Mouse (Mus musculus) intestine, embryonic 16.5 days (tissue): Measurements from ENCODE around the gene Pou2f1. TPM values are rescaled to one million over a fixed set of nuclear protein-coding genes. Genes with fewer than 3 reads are reported as not detected.

Source experiments
- ATAC-seq: fragments of 200-750 bp; cut with Nextera tagmentation; 2 replicates; pipeline ENCODE4 v1.8.0; 2017; ENCODE audit warnings: moderate TSS enrichment, moderate library complexity
- H3K27ac ChIP-seq: fragments of 300-500 bp; sonication (generic); 2 replicates; pipeline ENCODE4 v1.5.1; 2014; ENCODE audit warnings: mild to moderate bottlenecking, low read length
- H3K27me3 ChIP-seq: fragments of 300-500 bp; sonication (generic); replicated peaks from 2 replicates; pipeline ENCODE4 v1.6.1; 2014; ENCODE audit warnings: low read length, control low read depth, mixed read lengths; ENCODE audit not compliant: control insufficient read depth, insufficient read depth
- H3K36me3 ChIP-seq: fragments of 300-500 bp; sonication (generic); 2 replicates; pipeline ENCODE4 v1.6.1; 2014; ENCODE audit warnings: low read length, control low read depth; ENCODE audit not compliant: control insufficient read depth, insufficient read depth
- H3K4me1 ChIP-seq: fragments of 300-500 bp; sonication (generic); 2 replicates; pipeline ENCODE4 v1.6.1; 2014; ENCODE audit warnings: low read length, control low read depth, mixed read lengths; ENCODE audit not compliant: control insufficient read depth, insufficient read depth
- H3K4me2 ChIP-seq: fragments of 300-500 bp; sonication (generic); 2 replicates; pipeline ENCODE4 v1.6.1; 2014; ENCODE audit warnings: low read depth, low read length, control low read depth
- H3K4me3 ChIP-seq: fragments of 300-500 bp; sonication (generic); 2 replicates; pipeline ENCODE4 v1.5.1; 2014; ENCODE audit warnings: mild to moderate bottlenecking, low read length
- H3K9ac ChIP-seq: fragments of 300-500 bp; sonication (generic); 2 replicates; pipeline ENCODE4 v1.6.1; 2014; ENCODE audit warnings: low read depth, low read length
- H3K9me3 ChIP-seq: fragments of 300-500 bp; sonication (generic); 2 replicates; pipeline ENCODE4 v1.6.1; 2016; ENCODE audit warnings: low read length, control low read depth; ENCODE audit not compliant: control insufficient read depth
- WGBS: fragments of 180-500 bp; shearing (Covaris S2); extraction: QIAGEN DNeasy Blood & Tissue Kit; methylation state at CpG from one replicate; pipeline ENCODE4 v1.1.7; 2014; 5-methylcytosine and 5-hydroxymethylcytosine counted together
- polyA plus RNA-seq: library from polyadenylated mRNA; unstranded; fragments of >200 nt; fragmentation: Nextera tagmentation; extraction: Ambion mirVana; gene quantifications from 2 replicates; pipeline ENCODE4 v1.2.1, GENCODE M21; 2015

Gene Pou2f1
- 8.3 and 8.4 TPM in 2 replicates for polyA plus RNA-seq

DNA sequence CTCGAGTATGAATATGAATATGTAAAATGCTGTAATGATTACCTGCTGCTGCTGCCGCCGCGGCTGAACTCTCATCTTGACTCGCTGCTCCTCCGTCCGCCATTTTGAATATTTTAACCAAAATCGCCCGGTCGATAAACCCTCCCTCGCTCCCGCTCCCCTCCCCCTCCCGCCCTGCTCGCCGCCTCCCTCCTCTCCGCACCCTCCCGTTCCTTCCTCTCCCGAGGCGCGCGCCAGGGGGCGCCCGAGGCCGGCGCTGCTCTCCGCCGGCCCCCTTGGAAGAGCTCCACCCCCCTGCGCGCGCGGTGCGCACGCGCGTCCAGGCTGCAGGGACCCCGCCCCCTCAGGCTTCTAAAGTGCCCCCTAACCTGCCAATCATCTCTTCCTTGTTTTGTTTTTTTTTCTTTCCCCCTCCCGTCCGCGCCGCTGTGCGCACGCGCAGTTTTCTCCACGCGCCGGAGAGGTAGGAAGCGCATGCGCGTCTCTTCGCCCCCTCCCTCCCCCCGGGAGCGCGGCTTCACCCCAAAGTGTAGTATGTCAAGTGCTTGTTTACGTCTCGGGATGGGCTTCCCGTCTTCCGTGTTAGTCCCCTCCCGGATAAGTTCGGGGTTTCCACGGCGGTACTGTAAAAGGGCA lies at the start of gene Pou2f1:
Gene Pou2f1, minus strand, starts transcription at position 159 of the 636 bp plus-strand sequence.
- peak; percentile 84 for ATAC-seq
- Histone ChIP-seq H3K27me3 (no peaks in the 10 kb centered on the region), H3K9ac (peak within 1 kb of the TSS; percentile 96), H3K9me3 (no peaks in the 10 kb centered on the region), H3K4me3 (peak within 1 kb of the TSS; percentile 96), H3K4me2 (peak within 1 kb of the TSS; percentile 96), H3K27ac (peak within 1 kb of the TSS; percentile 91), H3K4me1 (peaks cover 5% of the 10 kb centered on the region), H3K36me3 (no peaks in the 10 kb centered on the region)
- under 1% methylated on average over 61 of the region's 61 CpGs for WGBS

DNA sequence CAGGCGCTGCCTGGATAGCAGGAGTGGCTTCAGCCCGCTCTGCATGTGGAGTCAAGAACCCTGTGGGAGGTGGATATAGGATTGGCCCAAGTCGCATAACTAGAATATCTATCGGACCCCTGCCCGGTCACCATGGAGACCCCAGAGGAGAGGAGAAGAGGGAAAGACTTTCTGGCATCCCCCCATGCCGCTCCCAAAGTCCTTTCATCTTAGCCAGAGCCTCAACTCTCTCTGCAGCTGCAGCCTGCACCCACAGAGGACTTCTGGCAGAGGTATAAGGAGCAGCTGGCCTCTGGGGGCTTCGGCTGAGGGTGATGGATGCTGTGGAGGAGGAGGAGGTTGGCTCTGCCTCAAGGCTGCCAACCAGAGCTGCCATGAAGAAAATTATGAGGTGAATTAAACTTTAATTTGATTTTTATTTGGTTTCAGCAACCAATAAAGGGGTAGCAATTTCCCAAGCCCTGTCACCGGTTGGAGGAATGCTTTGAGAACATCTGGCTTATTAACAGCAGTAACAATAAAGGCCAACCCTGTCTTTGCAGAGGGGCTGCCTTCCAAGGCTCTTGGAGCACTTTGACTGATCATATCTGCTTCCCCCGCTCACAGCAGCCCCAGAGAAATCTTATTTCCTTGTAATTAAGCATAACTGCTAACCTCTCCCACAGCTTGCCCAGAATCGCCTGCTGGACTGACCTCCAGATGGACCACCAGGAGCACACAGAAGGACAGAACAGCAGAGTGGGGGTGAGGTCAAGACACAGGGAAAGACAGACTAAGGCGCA lies 46.8 kb upstream of the Pou2f1 start:
- peaks cover 28% of the 10 kb centered on the region for H3K4me1 ChIP-seq
- H3K4me3 ChIP-seq = peak overlapping the region; percentile 50
- ATAC-seq = peak; percentile 37; the same call in 1 of the 2 replicates
- H3K36me3 ChIP-seq = no peaks in the 10 kb centered on the region
- 22% methylated on average over 11 of the region's 11 CpGs for WGBS
- peak overlapping the region; percentile 86 for H3K4me2 ChIP-seq
- no peaks in the 10 kb centered on the region for H3K27me3 ChIP-seq
- no peaks in the 10 kb centered on the region for H3K9me3 ChIP-seq
- peak overlapping the region; percentile 50; the same call in 1 of the 2 replicates for H3K9ac ChIP-seq
- no peak overlapping the region for H3K27ac ChIP-seq

DNA sequence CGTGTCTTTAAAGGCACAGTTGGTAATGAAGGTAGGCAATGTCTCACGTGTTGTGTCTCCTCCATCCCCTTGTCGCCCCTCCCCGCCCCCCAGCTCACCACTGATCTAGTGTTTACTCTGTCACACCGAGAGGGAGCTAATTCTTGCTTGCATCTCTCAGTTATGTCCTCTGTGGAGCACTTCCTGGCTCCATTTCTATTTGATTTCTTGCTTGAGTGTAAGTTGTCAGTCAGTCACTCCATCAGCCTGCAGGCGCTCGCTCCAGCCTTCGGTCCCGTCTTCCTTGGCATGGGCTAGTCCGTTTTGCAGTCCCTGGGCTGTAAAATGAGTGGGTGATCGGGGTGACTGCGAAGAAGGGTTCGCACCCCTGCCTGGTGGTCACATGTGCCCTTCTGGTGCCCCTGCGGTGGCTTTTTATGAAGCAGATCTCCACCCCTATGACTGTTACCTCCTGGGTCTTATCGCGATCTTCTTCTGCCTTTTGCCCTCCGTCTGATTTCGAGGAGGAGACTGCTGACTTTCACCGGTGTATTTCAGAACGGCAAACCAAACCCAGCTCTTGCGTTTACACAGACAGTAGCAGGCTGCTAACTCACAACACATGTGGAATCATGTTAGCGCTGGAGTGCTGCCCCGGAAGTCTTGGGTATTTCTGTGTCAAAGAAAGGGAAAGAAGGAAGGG lies 45.9 kb upstream of the Pou2f1 start:
- Histone ChIP-seq H3K27ac (no peak overlapping the region), H3K9ac (peak overlapping the region; percentile 50), H3K4me3 (peak overlapping the region; percentile 50), H3K9me3 (no peaks in the 10 kb centered on the region), H3K27me3 (no peaks in the 10 kb centered on the region), H3K36me3 (no peaks in the 10 kb centered on the region), H3K4me2 (peak overlapping the region; percentile 86), H3K4me1 (peaks cover 24% of the 10 kb centered on the region)
- 0% methylated on average over 23 of the region's 23 CpGs for WGBS
- ATAC-seq = peak; percentile 58

DNA sequence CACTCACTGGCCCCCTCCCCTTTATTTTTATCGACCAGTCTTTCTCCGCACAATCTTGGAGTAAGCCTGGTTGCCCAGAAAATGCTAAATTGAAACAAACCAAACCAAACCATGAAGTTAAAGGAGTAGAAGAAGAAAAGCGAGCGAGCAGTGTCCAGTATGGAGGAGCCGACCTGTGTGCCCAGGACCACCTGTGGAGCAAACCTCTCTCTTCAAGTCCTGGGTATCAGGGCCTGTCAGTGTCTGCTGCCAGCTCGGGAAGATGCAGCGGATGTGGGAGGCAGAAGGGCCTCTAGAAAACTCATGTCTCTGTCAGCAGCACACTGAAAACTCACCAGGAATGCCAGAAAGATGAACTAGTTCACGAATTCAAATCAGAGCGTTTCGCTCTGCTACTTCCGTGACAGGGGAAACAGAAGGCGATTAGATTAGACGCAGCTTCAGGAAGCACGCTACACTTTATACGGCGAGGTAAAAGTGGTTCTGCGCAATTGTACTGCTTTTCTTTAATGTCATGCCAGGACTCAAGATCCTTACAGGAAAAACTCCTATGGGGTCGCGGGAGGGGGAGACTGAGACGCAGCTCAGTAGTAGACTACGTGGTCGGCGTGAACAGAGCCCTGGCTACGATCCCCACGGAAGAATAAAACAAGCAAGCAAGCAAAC lies 45.2 kb upstream of the Pou2f1 start:
- WGBS = 9% methylated on average over 25 of the region's 25 CpGs
- peak overlapping the region; percentile 50 for H3K4me3 ChIP-seq
- peak overlapping the region; percentile 86 for H3K4me2 ChIP-seq
- no peaks in the 10 kb centered on the region for H3K9me3 ChIP-seq
- no peaks in the 10 kb centered on the region for H3K27me3 ChIP-seq
- peak; percentile 54 for ATAC-seq
- peak overlapping the region; percentile 50 for H3K9ac ChIP-seq
- H3K27ac ChIP-seq = no peak overlapping the region
- H3K36me3 ChIP-seq = no peaks in the 10 kb centered on the region
- peaks cover 23% of the 10 kb centered on the region for H3K4me1 ChIP-seq

DNA sequence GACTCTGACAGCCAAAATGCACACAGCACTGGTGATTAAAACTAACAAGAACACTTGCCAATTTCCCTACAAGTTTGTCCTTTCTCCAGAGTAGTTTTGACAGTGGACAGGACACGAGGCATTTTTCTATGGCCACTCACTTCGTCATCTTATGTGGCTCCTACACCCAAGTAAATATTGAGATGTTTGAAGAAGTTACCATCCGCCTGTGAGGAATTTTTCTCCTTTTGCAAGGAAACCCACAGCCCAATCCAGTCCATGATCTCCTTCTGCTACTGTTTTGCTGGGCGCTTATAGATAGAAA lies 43.4 kb upstream of the Pou2f1 start:
- no peak for ATAC-seq
- H3K4me3 ChIP-seq = no peak overlapping the region
- no peaks in the 10 kb centered on the region for H3K9me3 ChIP-seq
- H3K9ac ChIP-seq = no peak overlapping the region
- H3K27me3 ChIP-seq = no peaks in the 10 kb centered on the region
- H3K36me3 ChIP-seq = no peaks in the 10 kb centered on the region
- H3K4me1 ChIP-seq = peaks cover 23% of the 10 kb centered on the region
- WGBS = 54% methylated on average over 4 of the region's 4 CpGs
- no peak overlapping the region for H3K4me2 ChIP-seq
- no peak overlapping the region for H3K27ac ChIP-seq

DNA sequence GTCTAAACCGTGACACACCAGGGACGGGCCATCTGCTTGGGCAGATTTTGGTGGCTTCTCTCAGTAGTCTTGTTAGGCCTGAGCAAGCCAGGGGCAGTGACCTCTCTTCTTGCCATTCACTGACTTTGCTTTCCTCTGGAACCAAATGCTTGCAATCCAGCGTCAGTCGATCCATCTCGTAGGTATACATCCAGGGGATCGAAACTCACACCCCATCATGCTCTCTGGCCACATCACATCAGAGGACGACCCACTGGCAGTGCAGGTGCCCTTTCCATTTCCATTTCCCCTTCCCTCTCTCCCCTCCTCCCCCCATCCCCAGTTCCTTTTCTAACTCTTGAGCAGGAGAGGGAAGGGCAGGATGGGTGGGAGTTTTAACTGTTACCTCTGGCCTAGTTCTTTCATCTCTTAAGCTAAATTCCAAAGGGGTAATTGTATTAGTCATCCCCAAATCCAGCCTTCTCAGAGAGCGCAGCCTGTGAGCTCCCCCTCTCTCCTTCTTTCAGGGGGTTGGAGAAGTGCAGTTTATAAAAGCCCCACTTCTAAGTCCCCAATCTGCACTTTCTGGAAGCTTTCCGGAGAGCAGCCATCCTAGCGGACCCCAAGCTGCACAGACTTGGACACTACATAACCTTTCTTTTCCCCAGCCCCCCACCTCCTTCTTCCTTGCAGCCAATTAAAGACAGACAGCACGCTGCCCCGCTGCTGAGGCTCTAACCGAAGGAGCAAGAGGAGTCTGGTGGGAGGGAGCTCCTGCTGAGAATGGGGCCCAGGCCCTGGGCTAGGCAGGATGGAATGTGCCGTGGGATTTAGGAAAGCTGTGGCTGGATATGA lies 42.8 kb upstream of the Pou2f1 start:
- Histone ChIP-seq H3K36me3 (no peaks in the 10 kb centered on the region), H3K9ac (no peak overlapping the region), H3K27ac (no peak overlapping the region), H3K27me3 (no peaks in the 10 kb centered on the region), H3K4me1 (peaks cover 23% of the 10 kb centered on the region), H3K4me2 (no peak overlapping the region), H3K9me3 (no peaks in the 10 kb centered on the region), H3K4me3 (no peak overlapping the region)
- no peak for ATAC-seq
- 46% methylated on average over 14 of the region's 14 CpGs for WGBS

DNA sequence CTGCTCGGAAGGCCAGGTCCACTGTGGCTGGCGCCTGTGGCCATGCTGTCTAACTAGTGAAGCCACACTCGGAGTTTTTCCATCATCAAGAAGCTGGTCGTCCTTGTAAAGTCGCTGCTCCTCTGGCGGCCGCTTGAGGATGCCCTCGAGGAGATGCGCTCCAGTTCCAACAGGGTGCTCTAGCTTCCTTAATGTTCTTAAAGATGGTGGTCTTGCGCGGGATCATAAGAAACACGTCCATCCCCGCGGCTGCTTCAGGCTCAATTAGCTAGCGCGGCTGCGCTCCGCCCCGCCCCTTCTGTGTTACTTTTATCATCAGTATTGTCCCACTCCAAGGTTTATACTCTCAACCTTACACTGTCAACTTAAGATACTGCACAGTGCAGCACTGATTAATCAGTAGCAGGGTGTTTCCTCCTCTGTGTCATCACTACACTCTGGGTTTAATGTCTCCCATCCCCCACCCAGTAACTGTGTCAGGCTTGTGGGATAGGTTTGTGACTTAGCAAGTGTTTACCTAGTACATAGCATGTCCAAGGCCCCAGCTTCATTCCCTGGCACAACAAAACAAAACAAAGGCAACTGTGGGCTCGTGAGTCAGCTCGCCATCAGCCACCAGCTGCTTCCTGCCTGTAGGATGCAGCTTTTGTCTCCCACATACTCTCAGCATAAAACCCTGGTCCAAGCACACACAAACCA lies 41.1 kb upstream of the Pou2f1 start:
- Histone ChIP-seq H3K27ac (no peak overlapping the region), H3K4me2 (no peak overlapping the region), H3K36me3 (no peaks in the 10 kb centered on the region), H3K4me1 (peaks cover 16% of the 10 kb centered on the region), H3K4me3 (no peak overlapping the region), H3K27me3 (no peaks in the 10 kb centered on the region), H3K9ac (no peak overlapping the region), H3K9me3 (no peaks in the 10 kb centered on the region)
- WGBS = 62% methylated on average over 21 of the region's 21 CpGs
- peak; percentile 36; the same call in 1 of the 2 replicates for ATAC-seq

DNA sequence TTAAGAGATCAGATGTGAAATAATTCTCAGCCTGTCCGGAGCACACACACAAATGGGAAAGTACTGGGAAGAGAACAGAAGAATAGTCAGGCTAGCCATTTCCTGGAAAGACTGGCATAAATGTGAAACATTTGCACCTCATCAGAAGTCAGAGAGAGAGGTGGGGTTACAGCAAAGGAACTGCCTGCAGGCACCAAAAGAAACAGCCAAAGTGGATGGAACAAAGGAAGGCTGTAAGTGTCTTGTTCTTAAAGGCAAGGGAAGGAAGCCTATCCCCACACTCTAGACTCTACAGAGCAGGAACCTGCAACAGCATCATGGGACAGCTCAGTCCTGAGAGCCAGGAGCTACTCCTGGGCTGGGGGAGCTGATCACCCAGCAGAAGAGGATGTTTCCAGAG lies 39.0 kb upstream of the Pou2f1 start:
- Histone ChIP-seq H3K36me3 (no peaks in the 10 kb centered on the region), H3K4me1 (peaks cover 7% of the 10 kb centered on the region; the same call in 1 of the 2 replicates), H3K4me2 (no peak overlapping the region), H3K27ac (no peak overlapping the region), H3K27me3 (no peaks in the 10 kb centered on the region), H3K9ac (no peak overlapping the region), H3K4me3 (no peak overlapping the region), H3K9me3 (no peaks in the 10 kb centered on the region)
- no peak for ATAC-seq
- WGBS = 67% methylated on average over 1 of the region's 1 CpGs
